28 mouse cellular contexts compared by ENCODE assay signal in the genomic region with DNA sequence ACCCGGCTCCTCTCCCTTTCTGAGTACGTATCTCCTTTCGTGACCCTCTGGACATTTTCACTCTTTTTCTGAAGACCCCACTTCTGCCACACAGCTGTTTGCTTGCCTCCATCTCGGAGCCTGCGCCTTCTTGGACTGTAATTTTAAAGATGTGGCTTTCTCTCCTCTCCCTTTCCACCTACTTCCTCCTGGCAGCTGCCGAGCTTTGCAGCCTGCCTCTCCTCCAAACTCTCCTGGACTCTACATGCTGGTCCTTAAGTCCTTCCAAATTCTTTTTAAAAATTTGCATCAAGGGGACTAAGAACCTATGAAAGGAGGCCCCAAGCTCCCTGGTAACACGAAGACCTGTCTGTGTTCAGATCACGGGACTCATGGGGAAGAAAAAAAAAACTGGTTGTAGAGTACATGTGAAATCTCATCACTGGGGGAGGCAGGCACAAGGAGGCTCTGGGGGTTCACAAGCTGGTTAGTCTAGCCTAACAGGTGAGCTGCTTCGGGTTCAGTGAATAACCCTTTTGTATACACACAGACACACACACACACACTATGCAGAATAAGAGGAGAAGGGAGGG. TPM values are rescaled to one million over a fixed set of nuclear protein-coding genes. Genes with fewer than 3 reads are reported as not detected.
A peak's percentile ranks its signal among the peaks of the same experiment; 100 is the strongest.
DNase-seq lines count a peak whose midpoint lies in the region; ATAC-seq and TF ChIP-seq lines count a peak whose summit lies in the region.
"Had no signal": no experiment of that assay in that cellular context is flagged by ENCODE, and none has a peak within 500 bp of the region (broad histone marks: within the 10 kb centered on the region; RNA-seq: fewer than 3 reads in every experiment).

No protein-coding gene starts in this region.

- no peak for ATAC-seq in limb, embryonic 14.5 days (ENCODE audit: low FRiP score, low read depth)
- ATAC-seq: forebrain, postnatal 0 days; intestine, postnatal 0 days; lung, postnatal 0 days had no signal

- no peaks in the 10 kb centered on the region for H3K36me3 ChIP-seq in limb, embryonic 14.5 days (ENCODE audit: control insufficient read depth, insufficient read depth, low read length)
- H3K36me3 ChIP-seq in limb, embryonic 10.5 days, result no peaks in the 10 kb centered on the region
- H3K36me3 ChIP-seq: heart, embryonic 15.5 days; hindbrain, embryonic 12.5 days; limb, embryonic 15.5 days; liver, embryonic 13.5 days; midbrain, embryonic 10.5 days; neural tube, embryonic 13.5 days; stomach, embryonic 15.5 days had no signal

- H3K4me1 ChIP-seq in limb, embryonic 14.5 days (ENCODE audit: control insufficient read depth, insufficient read depth, low read length), result no peaks in the 10 kb centered on the region
- H3K4me1 ChIP-seq in limb, embryonic 10.5 days, result 0 out of 2 replicates have a peak, but pooled peaks cover 4% of the 10 kb centered on the region
- H3K4me1 ChIP-seq: limb, embryonic 15.5 days; midbrain, embryonic 10.5 days; neural tube, embryonic 13.5 days had no signal

- no peaks in the 10 kb centered on the region for H3K27me3 ChIP-seq in limb, embryonic 14.5 days (ENCODE audit: control insufficient read depth, insufficient read depth, low read length)
- no peaks in the 10 kb centered on the region for H3K27me3 ChIP-seq in limb, embryonic 10.5 days (ENCODE audit: low read depth, poor library complexity, severe bottlenecking)
- H3K27me3 ChIP-seq: heart, embryonic 15.5 days; hindbrain, embryonic 12.5 days; limb, embryonic 15.5 days; liver, embryonic 13.5 days; neural tube, embryonic 13.5 days; stomach, embryonic 15.5 days had no signal

- H3K4me3 ChIP-seq in limb, embryonic 14.5 days (replicated peaks; ENCODE audit: low read length), result no peak overlapping the region
- no peak overlapping the region for H3K4me3 ChIP-seq in limb, embryonic 10.5 days
- H3K4me3 ChIP-seq: erythroblast, embryonic 14.5 days; heart, embryonic 15.5 days; hindbrain, embryonic 12.5 days; layer of hippocampus, adult 2 months; limb, embryonic 15.5 days; liver, embryonic 13.5 days; midbrain, embryonic 10.5 days; myocyte; neural tube, embryonic 13.5 days; stomach, embryonic 15.5 days had no signal

- H3K27ac ChIP-seq in limb, embryonic 14.5 days (replicated peaks; ENCODE audit: low read depth, low read length), result no peak overlapping the region; the same call in 1 of the 2 replicates
- H3K27ac ChIP-seq in limb, embryonic 10.5 days, result no peak overlapping the region
- H3K27ac ChIP-seq: heart, embryonic 15.5 days; hindbrain, embryonic 12.5 days; layer of hippocampus, adult 2 months; limb, embryonic 15.5 days; liver, embryonic 13.5 days; midbrain, embryonic 10.5 days; neural tube, embryonic 13.5 days; stomach, embryonic 15.5 days had no signal

- 0 out of 2 replicates have a peak overlapping the region, but pooled peaks have one; percentile 3 for H3K9ac ChIP-seq in limb, embryonic 14.5 days (ENCODE audit: low read depth, low read length, severe bottlenecking)
- H3K9ac ChIP-seq: forebrain, postnatal 0 days; heart, embryonic 15.5 days; hindbrain, embryonic 12.5 days; limb, embryonic 15.5 days; liver, embryonic 13.5 days; neural tube, embryonic 13.5 days; stomach, embryonic 15.5 days had no signal

- 62% methylated on average over 9 of the region's 9 CpGs for WGBS in limb, embryonic 14.5 days
- WGBS in limb, embryonic 10.5 days, result 81% methylated on average over 9 of the region's 9 CpGs

- no peak for DNase-seq in limb, embryonic 14.5 days (ENCODE audit: low spot score)
- DNase-seq in limb, embryonic 10.5 days (ENCODE audit: low spot score), result no peak
- peak; percentile 23 for DNase-seq in thymus, postnatal 14 days
- no peak for DNase-seq in thymus, postnatal 36 days
- peak; percentile 51 for DNase-seq in induced T-regulatory cell, adult 2 months (ENCODE audit: low read depth)
- no peak for DNase-seq in layer of hippocampus, adult 18-20 months (ENCODE audit: low spot score in 2 of 2)
- no peak for DNase-seq in spleen, adult 18-20 months
- DNase-seq: adrenal gland, postnatal 10 days; cerebellum, adult 11-12 months; cerebellum, postnatal 10 days; forebrain, postnatal 0 days; gastrocnemius, postnatal 14 days; kidney, adult 9 months; kidney, postnatal 14 days; liver, embryonic 13.5 days; lung, adult 18-20 months; lung, postnatal 4 days had no signal

- no peak overlapping the region for H3K4me2 ChIP-seq in limb, embryonic 14.5 days (replicated peaks; ENCODE audit: low read depth, low read length, severe bottlenecking)
- H3K4me2 ChIP-seq: heart, embryonic 15.5 days; hindbrain, embryonic 12.5 days; limb, embryonic 15.5 days; liver, embryonic 13.5 days; neural tube, embryonic 13.5 days; stomach, embryonic 15.5 days had no signal

- TF ChIP-seq POLR2A in limb, embryonic 14.5 days (IDR thresholded peaks at IDR 0.05; ENCODE audit: borderline replicate concordance, extremely low read depth, insufficient read depth, insufficient read length), result no peak

- no peaks in the 10 kb centered on the region for H3K9me3 ChIP-seq in limb, embryonic 14.5 days (ENCODE audit: control insufficient read depth, low read length)
- no peaks in the 10 kb centered on the region for H3K9me3 ChIP-seq in limb, embryonic 10.5 days (replicated peaks)
- H3K9me3 ChIP-seq: heart, embryonic 15.5 days; hindbrain, embryonic 12.5 days; limb, embryonic 15.5 days; liver, embryonic 13.5 days; midbrain, embryonic 10.5 days; neural tube, embryonic 13.5 days; stomach, embryonic 15.5 days had no signal

RNA-seq across cellular contexts. Expression of gene Ncoa3, which starts 35.1 kb away (rescaled TPM):
- 25.5 and 34.7 TPM in 2 replicates for polyA plus RNA-seq in limb, embryonic 14.5 days (2012; rRNA removed)
- polyA plus RNA-seq in limb, embryonic 14.5 days (2014; fragmentation: Nextera tagmentation; extraction: Ambion mirVana), result 17.8 and 20.0 TPM in 2 replicates
- polyA plus RNA-seq in limb, embryonic 10.5 days (2016; fragmentation: Nextera tagmentation; extraction: Ambion mirVana), result 15.5 and 15.7 TPM in 2 replicates
- 10 to 100 TPM; 30.0 to 33.8 TPM for total RNA-seq in layer of hippocampus, adult 18-20 months (2021)

RNA-seq across cellular contexts. Expression of gene Zmynd8, which starts 58.5 kb away (rescaled TPM):
- 47.6 and 49.5 TPM in 2 replicates for polyA plus RNA-seq in limb, embryonic 14.5 days (2012; rRNA removed)
- polyA plus RNA-seq in limb, embryonic 14.5 days (2014; fragmentation: Nextera tagmentation; extraction: Ambion mirVana), result 30.2 and 39.8 TPM in 2 replicates
- polyA plus RNA-seq in limb, embryonic 10.5 days (2016; fragmentation: Nextera tagmentation; extraction: Ambion mirVana), result 59.3 and 59.5 TPM in 2 replicates
- total RNA-seq in layer of hippocampus, adult 18-20 months (2021), result 100 to 1,000 TPM; 148 to 149 TPM

Comparison
In these comparisons a context has a peak if more than half of its experiments do, and no peak if none do; other contexts are left out.
1. DNase-seq: peak in thymus, postnatal 14 days (single experiment) and induced T-regulatory cell, adult 2 months (single experiment); none in limb, embryonic 14.5 days (single experiment), limb, embryonic 10.5 days (single experiment), thymus, postnatal 36 days (0 of 2), layer of hippocampus, adult 18-20 months (0 of 2) and spleen, adult 18-20 months (0 of 2).